Mouse (Mus musculus): ENCODE measurements around the gene Rasal3.

GRCm38 (mm10) chr17:32364850-32365249 lies 38.5 kb downstream of the Rasal3 start:
- TF ChIP-seq CTCF (IDR thresholded peaks at IDR 0.05; ENCODE audit: extremely low read depth, insufficient read depth, insufficient read length, insufficient replicate concordance), result no peak
- TF ChIP-seq POLR2A (IDR thresholded peaks at IDR 0.05; ENCODE audit: low read depth, low read length), result no peak
